Mouse (Mus musculus): Measurements from ENCODE around the gene Aurkb. TPM values are rescaled to one million over a fixed set of nuclear protein-coding genes. Genes with fewer than 3 reads are reported as not detected.
"Not testable (repeated sequence)": the region's sequence is repeated elsewhere in the genome, so short reads cannot be mapped to it uniquely, and the experiment has no call there.

Aurkb gene
- polyA plus RNA-seq (2012; rRNA removed): 0.96 and 1.1 TPM in 2 replicates

GRCm38 (mm10) chr11:69045531-69046394, at the start of gene Aurkb:
Aurkb (plus strand) TSS chr11:69045647.
- DNase-seq (ENCODE audit: extremely low spot score in 1 of 2, low spot score in 1 of 2): peak; percentile 49 to 78

- no peak for DNase-seq (ENCODE audit: extremely low spot score in 1 of 2, low spot score in 1 of 2)
These were observed 48.4 kb upstream of the Aurkb start for GRCm38 (mm10) chr11:68997080-68997479.

- not testable (repeated sequence) for DNase-seq (ENCODE audit: extremely low spot score in 1 of 2, low spot score in 1 of 2)
These were observed 42.7 kb upstream of the Aurkb start for GRCm38 (mm10) chr11:69002782-69003181.

GRCm38 (mm10) chr11:69003592-69003991, 41.9 kb upstream of the Aurkb start:
- DNase-seq (ENCODE audit: extremely low spot score in 1 of 2, low spot score in 1 of 2): peak in 1 of 2 experiments; percentile 9

- DNase-seq (ENCODE audit: extremely low spot score in 1 of 2, low spot score in 1 of 2): peak in 1 of 2 experiments; percentile 29
These were observed 40.3 kb upstream of the Aurkb start for GRCm38 (mm10) chr11:69005193-69005592.

GRCm38 (mm10) chr11:69006575-69006974, 38.9 kb upstream of the Aurkb start:
- DNase-seq (ENCODE audit: extremely low spot score in 1 of 2, low spot score in 1 of 2): not testable (repeated sequence)

GRCm38 (mm10) chr11:69008182-69009121, 37.0 kb upstream of the Aurkb start, which contains the start of gene Pfas:
Pfas (minus strand) TSS chr11:69008460.
- peak; percentile 78 to 94 for DNase-seq (ENCODE audit: extremely low spot score in 1 of 2, low spot score in 1 of 2)

GRCm38 (mm10) chr11:69009508-69009907, 35.9 kb upstream of the Aurkb start:
- DNase-seq (ENCODE audit: extremely low spot score in 1 of 2, low spot score in 1 of 2): no peak

GRCm38 (mm10) chr11:69010400-69011323, 34.8 kb upstream of the Aurkb start:
- DNase-seq (ENCODE audit: extremely low spot score in 1 of 2, low spot score in 1 of 2): no peak

GRCm38 (mm10) chr11:69011445-69011844, 34.0 kb upstream of the Aurkb start:
- not testable (repeated sequence) for DNase-seq (ENCODE audit: extremely low spot score in 1 of 2, low spot score in 1 of 2)

GRCm38 (mm10) chr11:69012071-69012601, 33.3 kb upstream of the Aurkb start:
- DNase-seq (ENCODE audit: extremely low spot score in 1 of 2, low spot score in 1 of 2): peak; percentile 88 to 94

- DNase-seq (ENCODE audit: extremely low spot score in 1 of 2, low spot score in 1 of 2): peak; percentile 81 to 91
These were observed 29.6 kb upstream of the Aurkb start, which contains the start of gene Ctc1 for GRCm38 (mm10) chr11:69015644-69016441. Ctc1 (plus strand) TSS chr11:69015911.

- no peak for DNase-seq (ENCODE audit: extremely low spot score in 1 of 2, low spot score in 1 of 2)
These were observed 28.7 kb upstream of the Aurkb start for GRCm38 (mm10) chr11:69016755-69017154.

- no peak for DNase-seq (ENCODE audit: extremely low spot score in 1 of 2, low spot score in 1 of 2)
These were observed 24.8 kb upstream of the Aurkb start for GRCm38 (mm10) chr11:69020691-69021090.

GRCm38 (mm10) chr11:69026562-69026961, 18.9 kb upstream of the Aurkb start:
- DNase-seq (ENCODE audit: extremely low spot score in 1 of 2, low spot score in 1 of 2): no peak

- DNase-seq (ENCODE audit: extremely low spot score in 1 of 2, low spot score in 1 of 2): no peak
These were observed 16.6 kb upstream of the Aurkb start for GRCm38 (mm10) chr11:69028805-69029204.

GRCm38 (mm10) chr11:69033552-69033951, 11.9 kb upstream of the Aurkb start:
- no peak for DNase-seq (ENCODE audit: extremely low spot score in 1 of 2, low spot score in 1 of 2)

- no peak for DNase-seq (ENCODE audit: extremely low spot score in 1 of 2, low spot score in 1 of 2)
These were observed 10.9 kb upstream of the Aurkb start for GRCm38 (mm10) chr11:69034585-69034984.

- no peak for DNase-seq (ENCODE audit: extremely low spot score in 1 of 2, low spot score in 1 of 2)
These were observed 10.0 kb upstream of the Aurkb start for GRCm38 (mm10) chr11:69035411-69035810.
